Mouse (Mus musculus) ES-Bruce4 (cell line): ENCODE data around the gene Them5.

Experiments used
- CTCF ChIP-seq: IDR thresholded peaks from one replicate; pipeline ENCODE4 v1.8.1; 2011; ENCODE audit warnings: low read depth, low read length
- POLR2A ChIP-seq: IDR thresholded peaks from one replicate; pipeline ENCODE4 v1.8.1; 2011; ENCODE audit warnings: low read length; ENCODE audit not compliant: insufficient read depth

- TF ChIP-seq CTCF (no peak), POLR2A (no peak)
Observed at GRCm38 (mm10) chr3:94379831-94380510, 38.1 kb downstream of the Them5 start.
